Mouse (Mus musculus): ENCODE measurements at regions not wholly inside any gene's neighbourhood (a gene's known extent, or its start where the extent isn't known, plus 50 kb on each side); places are given as distances from the start of the nearest gene placed in this dataset.

- Histone ChIP-seq H3K27ac (no peak overlapping the region), H3K4me2 (no peak overlapping the region), H3K9ac (no peak overlapping the region), H3K36me3 (no peaks in the 10 kb centered on the region), H3K4me1 (replicated peaks) (peaks cover 18% of the 10 kb centered on the region), H3K9me3 (no peaks in the 10 kb centered on the region), H3K4me3 (no peak overlapping the region), H3K27me3 (peaks cover 23% of the 10 kb centered on the region)
- 97% methylated on average over 6 of the region's 6 CpGs for WGBS
- no peak for ATAC-seq (ENCODE audit: low FRiP score)
Measured at GRCm38 (mm10) chr8:125317584-125317991, 252.0 kb downstream of the Sipa1l2 start.

- 28% methylated on average over 4 of the region's 4 CpGs for WGBS
- no peak for ATAC-seq (ENCODE audit: low FRiP score)
- no peak overlapping the region for H3K4me3 ChIP-seq
Measured at GRCm38 (mm10) chr8:125315736-125316135, 253.9 kb downstream of the Sipa1l2 start.

GRCm38 (mm10) chr8:125314996-125315395, 254.6 kb downstream of the Sipa1l2 start:
- Histone ChIP-seq H3K36me3 (no peaks in the 10 kb centered on the region), H3K4me2 (no peak overlapping the region), H3K9ac (no peak overlapping the region), H3K27me3 (peaks cover 28% of the 10 kb centered on the region), H3K27ac (no peak overlapping the region), H3K4me1 (replicated peaks) (peaks cover 37% of the 10 kb centered on the region), H3K4me3 (no peak overlapping the region), H3K9me3 (no peaks in the 10 kb centered on the region)
- no peak for ATAC-seq (ENCODE audit: low FRiP score)
- 81% methylated on average over 6 of the region's 6 CpGs for WGBS

More at GRCm38 (mm10) chr8:125315736-125316135, 253.9 kb downstream of the Sipa1l2 start:
- Histone ChIP-seq H3K9ac (no peak overlapping the region), H3K9me3 (no peaks in the 10 kb centered on the region), H3K36me3 (no peaks in the 10 kb centered on the region), H3K4me1 (replicated peaks) (peaks cover 30% of the 10 kb centered on the region), H3K27ac (no peak overlapping the region), H3K4me2 (no peak overlapping the region), H3K27me3 (peaks cover 25% of the 10 kb centered on the region)

GRCm38 (mm10) chr8:125314221-125314984, 255.2 kb downstream of the Sipa1l2 start:
- Histone ChIP-seq H3K9me3 (no peaks in the 10 kb centered on the region), H3K36me3 (no peaks in the 10 kb centered on the region), H3K4me2 (no peak overlapping the region), H3K4me3 (no peak overlapping the region), H3K4me1 (replicated peaks) (peaks cover 41% of the 10 kb centered on the region), H3K9ac (no peak overlapping the region), H3K27me3 (peaks cover 28% of the 10 kb centered on the region), H3K27ac (no peak overlapping the region)
- ATAC-seq (ENCODE audit: low FRiP score), result no peak
- WGBS, result 47% methylated on average over 10 of the region's 10 CpGs

GRCm38 (mm10) chr8:125311228-125312053, 257.4 kb downstream of the Disc1 start:
- H3K27ac ChIP-seq, result no peak overlapping the region
- peaks cover 32% of the 10 kb centered on the region for H3K27me3 ChIP-seq
- H3K4me3 ChIP-seq, result no peak overlapping the region
- no peak overlapping the region for H3K9ac ChIP-seq
- peaks cover 55% of the 10 kb centered on the region for H3K4me1 ChIP-seq (replicated peaks)
- ATAC-seq (ENCODE audit: low FRiP score), result no peak
- no peaks in the 10 kb centered on the region for H3K36me3 ChIP-seq
- WGBS, result 50% methylated on average over 11 of the region's 11 CpGs
- H3K9me3 ChIP-seq, result no peaks in the 10 kb centered on the region
- no peak overlapping the region for H3K4me2 ChIP-seq

Measured in hindbrain, embryonic 13.5 days (tissue).